Mouse (Mus musculus): ENCODE measurements around the gene Rbbp4.
"Not testable (repeated sequence)": the region's sequence is repeated elsewhere in the genome, so short reads cannot be mapped to it uniquely, and the experiment has no call there.

Gene Rbbp4

DNA sequence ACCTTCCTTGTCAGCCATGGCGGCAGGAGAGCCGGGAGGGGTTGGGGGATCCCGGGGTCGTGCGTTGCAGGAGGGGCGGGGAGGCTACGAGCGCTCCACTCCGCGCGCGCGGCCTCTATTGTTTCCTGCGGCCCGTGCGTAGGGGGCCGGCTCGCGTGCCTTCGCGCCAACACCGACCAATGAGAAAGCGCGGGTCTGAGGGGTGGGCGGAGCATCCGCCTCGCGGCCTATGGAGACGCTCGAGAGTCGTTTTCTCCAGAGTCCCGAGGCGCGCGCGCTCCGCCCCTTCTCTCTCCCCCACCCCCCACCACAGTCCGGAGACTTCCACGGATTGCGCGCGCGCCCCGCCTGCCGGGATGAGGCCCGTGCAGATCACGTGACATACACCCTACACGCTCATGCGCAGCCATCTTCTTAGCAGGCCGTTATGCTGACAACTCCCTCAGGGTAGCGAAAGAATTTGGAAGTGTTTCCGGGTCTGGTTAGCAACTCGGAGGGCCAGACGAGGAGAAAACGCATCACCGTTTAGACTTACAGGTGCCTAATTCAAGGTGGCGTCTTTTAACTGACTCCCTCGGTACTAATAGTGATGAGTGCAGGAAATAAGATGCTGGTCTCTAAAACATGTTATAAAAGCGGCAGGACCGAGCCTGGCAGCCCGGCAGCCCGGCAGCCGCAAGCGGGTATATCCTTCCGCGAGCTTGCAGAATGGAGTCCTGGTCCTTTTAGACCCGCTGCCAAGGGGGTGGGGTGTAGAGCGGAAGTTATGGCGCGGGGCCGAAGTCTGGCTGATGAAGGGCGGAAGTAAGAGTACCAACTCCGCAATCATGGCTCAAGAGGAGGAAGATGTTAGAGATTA lies at the start of gene Rbbp4, which contains the start of gene Zbtb8os:
Gene Rbbp4 (minus strand): TSS at position 155 of the 859 bp plus-strand sequence.
Gene Zbtb8os (plus strand): TSS at position 480 of the 859 bp plus-strand sequence.
- ATAC-seq (ENCODE audit: low TSS enrichment), result peak; percentile 92

GRCm38 (mm10) chr4:129384440-129384839 lies 49.3 kb upstream of the Rbbp4 start:
- ATAC-seq (ENCODE audit: low TSS enrichment), result no peak

DNA sequence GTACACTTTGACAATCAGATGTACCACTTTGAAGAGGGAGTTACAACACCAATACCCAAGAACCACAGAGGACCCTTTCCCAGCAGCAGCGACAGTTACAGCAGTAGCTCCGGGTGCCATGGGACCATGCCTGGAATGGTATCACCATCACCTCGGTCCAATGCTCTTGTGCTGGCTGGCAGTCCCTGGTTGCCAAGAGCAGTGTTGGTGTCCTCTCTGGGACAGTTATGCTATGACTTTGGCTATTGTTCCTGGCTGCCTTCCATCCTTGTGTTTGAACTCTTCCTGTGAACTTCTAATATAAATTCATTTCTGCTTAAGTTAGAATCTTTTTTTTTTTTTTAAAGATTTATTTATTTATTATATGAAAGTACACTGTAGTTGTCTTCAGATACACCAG lies 48.4 kb upstream of the Rbbp4 start:
- no peak for ATAC-seq (ENCODE audit: low TSS enrichment)

DNA sequence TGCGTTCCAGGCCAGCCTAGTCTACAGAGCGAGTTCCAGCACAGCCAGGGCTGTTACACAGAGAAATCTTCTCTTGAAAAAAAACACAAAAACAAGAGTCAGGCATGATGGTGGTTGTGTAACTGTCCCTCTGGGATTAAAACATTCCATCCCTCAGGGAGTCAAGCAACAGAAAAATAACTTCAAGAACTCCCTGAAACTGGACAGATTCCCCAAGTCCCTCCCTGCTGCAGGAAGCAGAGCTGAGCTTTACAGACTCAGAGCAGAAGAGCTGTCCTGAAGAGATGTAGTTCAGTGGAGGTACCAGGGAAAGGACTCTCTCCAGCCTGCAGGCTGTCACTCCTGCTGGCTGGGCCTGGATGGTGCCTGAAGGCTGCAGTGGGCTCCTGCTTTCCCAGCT lies 47.3 kb upstream of the Rbbp4 start:
- no peak for ATAC-seq (ENCODE audit: low TSS enrichment)

GRCm38 (mm10) chr4:129382029-129382428 lies 46.9 kb upstream of the Rbbp4 start:
- ATAC-seq (ENCODE audit: low TSS enrichment), result no peak

GRCm38 (mm10) chr4:129381148-129381547 lies 46.0 kb upstream of the Rbbp4 start:
- ATAC-seq (ENCODE audit: low TSS enrichment), result peak; percentile 60; the same call in 1 of the 2 replicates

DNA sequence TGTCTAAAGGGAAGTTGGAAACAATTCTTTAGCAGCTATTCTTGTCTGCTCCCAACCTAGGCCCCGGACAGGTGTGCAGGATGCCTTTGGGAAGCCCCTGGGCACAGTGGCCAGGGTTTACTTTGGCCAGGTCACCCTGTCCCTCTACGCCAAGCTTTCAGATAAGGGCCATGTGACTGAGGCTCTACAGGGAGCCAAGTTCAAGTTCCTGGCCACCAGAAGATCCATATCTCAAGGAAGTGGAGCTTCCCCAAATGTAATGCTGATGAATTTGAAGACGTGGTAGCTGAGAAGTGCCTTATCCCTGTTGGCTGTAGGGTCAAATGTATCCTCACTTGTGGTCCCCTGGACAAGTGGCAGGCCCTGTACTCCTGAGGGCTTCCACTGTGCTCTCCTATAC lies 44.6 kb upstream of the Rbbp4 start:
- ATAC-seq (ENCODE audit: low TSS enrichment), result no peak

GRCm38 (mm10) chr4:129377601-129378390 lies 42.6 kb upstream of the Rbbp4 start, which contains the start of gene Zbtb8a:
Gene Zbtb8a, minus strand, starts transcription at chr4:129378116.
- ATAC-seq (ENCODE audit: low TSS enrichment), result peak; percentile 48; the same call in 1 of the 2 replicates

- ATAC-seq (ENCODE audit: low TSS enrichment), result peak; percentile 32; the same call in 1 of the 2 replicates
Measured at GRCm38 (mm10) chr4:129376961-129377545, 41.9 kb upstream of the Rbbp4 start.

GRCm38 (mm10) chr4:129375821-129376220 lies 40.7 kb upstream of the Rbbp4 start:
- no peak for ATAC-seq (ENCODE audit: low TSS enrichment)

GRCm38 (mm10) chr4:129375000-129375399 lies 39.8 kb upstream of the Rbbp4 start:
- ATAC-seq (ENCODE audit: low TSS enrichment), result no peak

DNA sequence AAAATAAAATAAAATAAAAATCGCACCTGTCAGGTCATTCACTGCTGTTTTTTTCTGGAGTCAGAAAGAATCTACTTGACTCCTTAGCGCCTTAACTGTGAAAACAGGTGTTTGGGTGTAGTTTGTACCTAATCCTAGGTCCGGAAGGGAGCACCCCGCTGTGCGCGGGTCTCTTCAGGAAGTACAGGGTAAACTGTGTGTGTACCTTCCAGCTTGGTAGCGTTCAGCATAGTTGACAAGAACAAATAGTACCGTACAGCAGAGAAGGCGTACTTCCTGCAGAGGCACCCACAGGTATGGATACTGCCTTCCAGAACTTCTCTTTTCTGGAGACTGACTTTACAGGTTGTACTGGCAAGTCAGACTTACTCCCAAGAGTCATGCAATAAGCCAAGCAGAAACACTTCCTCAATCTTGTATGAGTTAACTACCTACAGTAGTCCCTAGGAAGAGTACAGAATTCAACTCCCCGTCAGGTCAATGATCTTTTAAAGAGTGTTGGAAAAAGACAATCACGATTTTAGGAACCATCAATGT lies 39.1 kb upstream of the Rbbp4 start:
- no peak for ATAC-seq (ENCODE audit: low TSS enrichment)

DNA sequence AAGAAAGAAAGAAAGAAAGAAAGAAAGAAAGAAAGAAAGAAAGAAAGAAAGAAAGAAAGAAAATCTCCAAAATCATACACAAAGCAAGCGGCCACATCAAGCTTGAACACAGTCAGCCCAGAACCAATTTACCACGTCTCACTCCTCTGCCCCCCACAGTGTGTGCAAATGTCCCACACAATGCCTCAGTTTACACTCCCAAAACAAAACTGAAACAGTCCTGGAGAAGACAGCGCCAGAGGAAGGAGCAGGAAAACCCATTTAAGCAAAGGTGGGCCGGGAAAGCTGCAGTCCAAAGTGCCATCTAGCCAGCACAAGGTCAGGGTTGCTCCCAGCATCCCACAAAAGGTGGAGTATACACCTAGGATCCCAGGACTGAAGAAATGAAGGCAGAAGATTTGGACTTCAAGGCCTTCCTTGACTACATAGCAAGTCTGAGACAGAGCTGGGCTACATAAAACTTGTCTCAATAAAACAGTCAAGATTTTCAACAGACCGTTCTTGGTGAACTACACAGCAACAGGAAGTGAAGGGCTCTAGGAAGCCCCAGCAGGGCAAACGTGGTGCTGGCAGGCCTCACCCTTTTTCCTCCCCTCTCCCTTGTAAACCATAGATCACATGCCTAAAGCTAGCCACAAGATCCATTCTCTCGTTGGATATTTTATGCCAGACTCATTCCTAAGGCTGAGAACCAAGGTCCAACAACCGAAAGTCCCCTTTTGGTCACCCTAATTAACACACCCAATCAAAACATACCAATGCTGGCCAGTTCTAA lies 38.2 kb upstream of the Rbbp4 start:
- ATAC-seq (ENCODE audit: low TSS enrichment), result no peak

GRCm38 (mm10) chr4:129371391-129371790 lies 36.2 kb upstream of the Rbbp4 start:
- ATAC-seq (ENCODE audit: low TSS enrichment), result no peak

DNA sequence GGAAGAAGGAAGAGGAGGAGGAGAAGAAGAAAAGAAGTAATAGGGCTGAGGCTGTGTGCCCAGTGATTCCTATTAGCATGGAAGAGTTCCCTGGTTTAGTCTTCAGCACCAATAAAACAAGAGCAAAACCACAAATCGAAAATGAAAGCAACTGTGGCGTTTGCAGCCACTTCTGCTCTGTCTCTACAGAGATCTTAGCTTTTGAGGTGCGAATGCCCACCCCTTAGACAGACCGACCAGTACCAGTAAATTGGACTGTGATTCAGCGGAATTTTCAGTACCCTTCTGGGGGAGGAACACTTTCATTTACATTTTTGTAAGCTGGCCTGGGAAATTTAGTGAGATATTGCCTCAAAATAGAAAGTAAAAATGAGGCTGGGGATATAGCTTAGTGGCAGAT lies 30.1 kb upstream of the Rbbp4 start:
- no peak for ATAC-seq (ENCODE audit: low TSS enrichment)

GRCm38 (mm10) chr4:129364379-129364778 lies 29.2 kb upstream of the Rbbp4 start:
- no peak for ATAC-seq (ENCODE audit: low TSS enrichment)

GRCm38 (mm10) chr4:129363463-129363862 lies 28.3 kb upstream of the Rbbp4 start:
- ATAC-seq (ENCODE audit: low TSS enrichment), result no peak

GRCm38 (mm10) chr4:129362771-129363170 lies 27.6 kb upstream of the Rbbp4 start:
- no peak for ATAC-seq (ENCODE audit: low TSS enrichment)

DNA sequence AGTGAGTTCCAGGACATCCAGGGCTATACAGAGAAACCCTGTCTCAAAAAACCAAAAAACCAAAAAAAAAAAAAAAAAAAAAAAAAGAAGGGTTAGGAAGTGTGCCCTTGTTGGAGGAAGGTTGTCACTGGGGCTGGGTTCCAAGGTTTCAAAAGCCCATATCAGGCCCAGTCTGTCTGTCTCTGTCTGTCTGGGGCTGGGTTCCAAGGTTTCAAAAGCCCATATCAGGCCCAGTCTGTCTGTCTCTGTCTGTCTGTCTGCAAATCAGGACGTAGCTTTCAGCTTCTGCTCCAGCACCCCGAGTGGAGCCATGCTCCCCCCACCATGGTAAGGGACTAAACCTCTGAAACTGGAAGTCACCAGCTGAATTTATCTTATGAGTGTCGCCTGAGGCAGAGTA lies 27.1 kb upstream of the Rbbp4 start:
- not testable (repeated sequence) for ATAC-seq (ENCODE audit: low TSS enrichment)

- no peak for ATAC-seq (ENCODE audit: low TSS enrichment)
Measured at GRCm38 (mm10) chr4:129357613-129358163, 22.5 kb upstream of the Rbbp4 start.

DNA sequence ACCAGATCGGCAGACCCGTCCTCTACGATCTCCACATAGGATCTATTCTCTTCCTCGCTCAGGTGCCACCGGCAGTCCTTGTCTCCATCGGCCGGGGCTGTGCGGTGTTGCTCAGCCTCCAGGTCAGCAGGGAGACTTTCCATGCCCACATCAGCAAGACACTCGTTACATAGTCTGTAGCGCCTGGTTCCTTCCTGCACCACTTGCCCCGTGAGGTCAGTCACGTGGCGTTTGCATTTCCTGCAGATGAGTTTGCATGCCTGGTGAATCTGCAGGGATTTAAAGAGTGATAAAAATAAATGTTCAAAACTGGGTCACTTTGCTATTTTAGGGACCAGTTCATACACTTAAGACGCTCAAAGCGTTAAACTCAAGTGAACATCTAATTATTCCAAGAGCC lies 19.1 kb upstream of the Rbbp4 start:
- no peak for ATAC-seq (ENCODE audit: low TSS enrichment)
